Mouse (Mus musculus): Measurements from ENCODE around the gene Gm26558. TPM values are rescaled to one million over a fixed set of nuclear protein-coding genes. Genes with fewer than 3 reads are reported as not detected.

The Gm26558 gene
- polyA plus RNA-seq, 1 experiment: 0.63 TPM

- DNase-seq (ENCODE audit: low read depth): no peak
- peak; percentile 22; the same call in 1 of the 2 replicates for TF ChIP-seq CTCF (IDR thresholded peaks at IDR 0.05; ENCODE audit: borderline replicate concordance, extremely low read depth, insufficient read depth, insufficient read length)
- TF ChIP-seq POLR2A (IDR thresholded peaks at IDR 0.05; ENCODE audit: borderline replicate concordance, extremely low read depth, insufficient read depth, insufficient read length, poor library complexity, severe bottlenecking): no peak
Measured at GRCm38 (mm10) chr2:70619232-70619835, 42.6 kb downstream of the Gm26558 start.

DNA sequence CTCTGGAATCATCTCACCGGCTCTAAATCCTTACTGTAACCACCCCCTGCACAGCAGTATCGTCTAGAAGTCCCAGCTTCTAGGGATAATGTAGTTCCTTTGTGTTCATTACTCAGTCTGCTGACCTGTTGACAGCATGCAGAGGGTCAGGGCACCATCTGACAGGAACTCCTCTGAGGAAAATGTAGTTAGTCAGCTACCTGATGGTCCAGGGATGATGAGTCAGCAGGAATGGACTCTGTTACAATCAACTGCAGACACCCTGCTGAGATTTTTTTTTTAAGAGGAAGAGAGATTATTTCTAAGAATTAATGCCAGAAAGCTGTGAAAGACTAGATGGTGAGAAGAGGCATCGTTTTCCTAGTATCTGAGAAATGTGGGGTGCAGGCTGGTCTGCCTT, 45.3 kb downstream of the Gm26558 start:
- no peak for TF ChIP-seq POLR2A (IDR thresholded peaks at IDR 0.05; ENCODE audit: borderline replicate concordance, extremely low read depth, insufficient read depth, insufficient read length, poor library complexity, severe bottlenecking)
- TF ChIP-seq CTCF (IDR thresholded peaks at IDR 0.05; ENCODE audit: borderline replicate concordance, extremely low read depth, insufficient read depth, insufficient read length): no peak
- DNase-seq (ENCODE audit: low read depth): no peak

DNA sequence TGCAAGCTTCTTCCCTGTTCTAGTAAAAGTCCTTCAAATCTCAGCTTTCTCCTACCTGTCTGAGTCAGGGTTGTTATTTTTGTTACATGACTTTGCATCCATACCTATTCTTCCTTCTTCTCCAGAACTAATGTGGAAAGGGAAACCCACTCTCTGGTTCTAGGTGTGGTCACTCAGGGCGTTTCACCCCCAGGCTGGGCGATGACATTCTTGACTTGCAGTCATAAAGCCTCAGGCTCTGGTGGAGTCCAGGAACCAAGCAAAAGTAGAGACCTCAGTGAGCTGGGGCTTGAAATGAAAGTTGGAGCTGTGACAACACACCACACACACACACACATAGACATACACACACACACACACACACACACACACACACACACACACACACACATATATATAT, 45.8 kb downstream of the Gm26558 start:
- TF ChIP-seq POLR2A (IDR thresholded peaks at IDR 0.05; ENCODE audit: borderline replicate concordance, extremely low read depth, insufficient read depth, insufficient read length, poor library complexity, severe bottlenecking): no peak
- TF ChIP-seq CTCF (IDR thresholded peaks at IDR 0.05; ENCODE audit: borderline replicate concordance, extremely low read depth, insufficient read depth, insufficient read length): no peak
- DNase-seq (ENCODE audit: low read depth): no peak

DNA sequence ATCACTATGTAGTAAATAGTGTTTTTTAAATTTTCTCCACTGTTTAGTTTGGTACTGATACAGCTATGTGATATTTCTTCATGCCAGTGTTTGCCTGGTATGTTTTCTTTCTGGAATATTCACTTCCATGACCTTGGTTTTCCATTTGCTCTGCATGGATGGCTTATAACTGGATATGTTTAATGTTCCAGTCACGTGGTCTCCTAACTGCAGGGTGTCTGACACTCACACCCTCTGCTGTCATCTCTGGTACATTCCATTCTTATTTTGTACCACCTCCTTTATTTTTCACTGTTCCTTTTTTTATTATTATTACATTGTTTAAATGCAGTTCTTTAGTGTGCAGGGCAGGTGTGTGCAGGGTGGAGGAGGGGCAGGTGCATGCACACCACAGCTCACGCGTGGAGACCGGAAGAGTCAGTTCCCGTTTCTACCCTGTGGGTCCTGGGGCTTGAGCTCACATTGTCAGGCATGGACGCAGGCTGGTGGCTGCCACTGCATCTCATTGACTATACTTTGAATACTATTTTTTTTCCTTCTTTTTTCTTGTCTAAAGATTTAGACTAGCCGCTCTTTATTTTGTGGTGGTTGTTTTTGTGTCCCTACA, 47.1 kb downstream of the Gm26558 start:
- TF ChIP-seq POLR2A (IDR thresholded peaks at IDR 0.05; ENCODE audit: borderline replicate concordance, extremely low read depth, insufficient read depth, insufficient read length, poor library complexity, severe bottlenecking) (no peak), CTCF (IDR thresholded peaks at IDR 0.05; ENCODE audit: borderline replicate concordance, extremely low read depth, insufficient read depth, insufficient read length) (no peak)
- no peak for DNase-seq (ENCODE audit: low read depth)

Other genes starting within 250 kb of the Gm26558 start
- 18.8 and 19.2 TPM in 2 replicates for gene Sp5, start 187.2 kb downstream of the Gm26558 start, polyA plus RNA-seq (2012; rRNA removed)
- gene Erich2, start 153.3 kb downstream of the Gm26558 start, polyA plus RNA-seq (2012; rRNA removed): 2.3 and 2.6 TPM in 2 replicates
- gene Gad1, start 109.0 kb downstream of the Gm26558 start, polyA plus RNA-seq (2012; rRNA removed): 140 and 158 TPM in 2 replicates
- 79.5 and 96.4 TPM in 2 replicates for gene Gorasp2, start 532 bp downstream of the Gm26558 start, polyA plus RNA-seq (2012; rRNA removed)
- gene Tlk1, start 163.6 kb upstream of the Gm26558 start, polyA plus RNA-seq (2012; rRNA removed): 23.3 and 38.2 TPM in 2 replicates

Measured in brain, embryonic 14.5 days (tissue).